Mouse (Mus musculus) kidney, embryonic 14.5 days (tissue): ENCODE measurements around the gene Pdlim7. TPM values are rescaled to one million over a fixed set of nuclear protein-coding genes. Genes with fewer than 3 reads are reported as not detected.
A peak's percentile ranks its signal among the peaks of the same experiment; 100 is the strongest.

Experiments used
- ATAC-seq: fragments of 200-750 bp; cut with Nextera tagmentation; 2 replicates; pipeline ENCODE4 v1.8.0; 2017; ENCODE audit warnings: moderate number of reproducible peaks, mild to moderate bottlenecking, moderate TSS enrichment, moderate library complexity; ENCODE audit not compliant: low FRiP score, low TSS enrichment
- H3K27ac ChIP-seq: fragments of 300-500 bp; sonication (generic); 2 replicates; pipeline ENCODE4 v1.5.1; 2014; ENCODE audit warnings: low read depth, mild to moderate bottlenecking, low read length, moderate library complexity, mixed read lengths
- H3K27me3 ChIP-seq: fragments of 300-500 bp; sonication (generic); 2 replicates; pipeline ENCODE4 v1.6.1; 2014; ENCODE audit warnings: mild to moderate bottlenecking, low read length; ENCODE audit not compliant: control insufficient read depth, insufficient read depth
- H3K36me3 ChIP-seq: fragments of 300-500 bp; sonication (generic); 2 replicates; pipeline ENCODE4 v1.6.1; 2014; ENCODE audit warnings: low read length, mixed read lengths; ENCODE audit not compliant: control insufficient read depth, insufficient read depth
- H3K4me1 ChIP-seq: fragments of 300-500 bp; sonication (generic); 2 replicates; pipeline ENCODE4 v1.6.1; 2014; ENCODE audit warnings: low read length, mixed read lengths; ENCODE audit not compliant: control insufficient read depth, insufficient read depth
- H3K4me2 ChIP-seq: fragments of 300-500 bp; sonication (generic); replicated peaks from 2 replicates; pipeline ENCODE4 v1.6.1; 2014; ENCODE audit warnings: low read depth, mild to moderate bottlenecking, low read length
- H3K4me3 ChIP-seq: fragments of 300-500 bp; sonication (generic); 2 replicates; pipeline ENCODE4 v1.5.1; 2014; ENCODE audit warnings: mild to moderate bottlenecking, low read length
- H3K9ac ChIP-seq: fragments of 300-500 bp; sonication (generic); 2 replicates; pipeline ENCODE4 v1.6.1; 2014; ENCODE audit warnings: low read depth, mild to moderate bottlenecking, low read length, moderate library complexity
- H3K9me3 ChIP-seq: fragments of 300-500 bp; sonication (generic); 2 replicates; pipeline ENCODE4 v1.6.1; 2016; ENCODE audit warnings: low read length; ENCODE audit not compliant: control insufficient read depth
- WGBS: fragments of 180-500 bp; shearing (Covaris S2); extraction: QIAGEN DNeasy Blood & Tissue Kit; methylation state at CpG from one replicate; pipeline ENCODE4 v1.1.7; 2014; 5-methylcytosine and 5-hydroxymethylcytosine counted together
- polyA plus RNA-seq: library from polyadenylated mRNA; unstranded; fragments of >200 nt; fragmentation: Nextera tagmentation; extraction: Ambion mirVana; gene quantifications from 2 replicates; pipeline ENCODE4 v1.2.1, GENCODE M21; 2014

Gene Pdlim7
- polyA plus RNA-seq: 136 and 141 TPM in 2 replicates

GRCm38 (mm10) chr13:55513111-55513748 lies at the start of gene Pdlim7:
Pdlim7 (minus strand) TSS chr13:55513676.
- peaks cover 26% of the 10 kb centered on the region for H3K4me1 ChIP-seq
- WGBS: under 1% methylated on average over 54 of the region's 55 CpGs
- H3K4me3 ChIP-seq: peak within 1 kb of the TSS; percentile 58
- ATAC-seq: peak; percentile 82
- peak within 1 kb of the TSS; percentile 72; the same call in 1 of the 2 replicates for H3K27ac ChIP-seq
- H3K27me3 ChIP-seq: no peaks in the 10 kb centered on the region; the same call in 1 of the 2 replicates
- H3K36me3 ChIP-seq: peaks cover 21% of the 10 kb centered on the region
- H3K4me2 ChIP-seq: peak within 1 kb of the TSS; percentile 93
- no peaks in the 10 kb centered on the region for H3K9me3 ChIP-seq
- peak within 1 kb of the TSS; percentile 70 for H3K9ac ChIP-seq

- Histone ChIP-seq H3K9me3 (no peaks in the 10 kb centered on the region), H3K4me3 (no peak overlapping the region), H3K9ac (no peak overlapping the region), H3K27me3 (no peaks in the 10 kb centered on the region), H3K4me2 (no peak overlapping the region), H3K36me3 (peaks cover 45% of the 10 kb centered on the region), H3K27ac (no peak overlapping the region), H3K4me1 (no peaks in the 10 kb centered on the region)
- WGBS: 75% methylated on average over 6 of the region's 6 CpGs
- no peak for ATAC-seq
These were observed 44.0 kb upstream of the Pdlim7 start for GRCm38 (mm10) chr13:55557499-55557898.

GRCm38 (mm10) chr13:55555921-55556320 lies 42.4 kb upstream of the Pdlim7 start:
- H3K4me1 ChIP-seq: no peaks in the 10 kb centered on the region

GRCm38 (mm10) chr13:55549061-55549460 lies 35.6 kb upstream of the Pdlim7 start:
- no peak overlapping the region for H3K4me3 ChIP-seq
- H3K9me3 ChIP-seq: no peaks in the 10 kb centered on the region
- H3K36me3 ChIP-seq: peaks cover 73% of the 10 kb centered on the region
- H3K27ac ChIP-seq: no peak overlapping the region
- H3K27me3 ChIP-seq: no peaks in the 10 kb centered on the region
- no peaks in the 10 kb centered on the region for H3K4me1 ChIP-seq
- H3K4me2 ChIP-seq: no peak overlapping the region
- ATAC-seq: no peak
- 66% methylated on average over 15 of the region's 15 CpGs for WGBS
- H3K9ac ChIP-seq: no peak overlapping the region

More at GRCm38 (mm10) chr13:55555921-55556320, 42.4 kb upstream of the Pdlim7 start:
- ATAC-seq: no peak
- Histone ChIP-seq H3K27ac (no peak overlapping the region), H3K27me3 (no peaks in the 10 kb centered on the region), H3K36me3 (peaks cover 53% of the 10 kb centered on the region), H3K9me3 (no peaks in the 10 kb centered on the region), H3K4me2 (no peak overlapping the region), H3K4me3 (no peak overlapping the region), H3K9ac (no peak overlapping the region)
- 93% methylated on average over 9 of the region's 9 CpGs for WGBS

GRCm38 (mm10) chr13:55548426-55548825 lies 35.0 kb upstream of the Pdlim7 start:
- H3K36me3 ChIP-seq: peaks cover 73% of the 10 kb centered on the region
- H3K27me3 ChIP-seq: no peaks in the 10 kb centered on the region
- H3K27ac ChIP-seq: no peak overlapping the region
- 90% methylated on average over 5 of the region's 5 CpGs for WGBS
- H3K4me2 ChIP-seq: no peak overlapping the region
- ATAC-seq: no peak
- no peak overlapping the region for H3K4me3 ChIP-seq
- H3K9me3 ChIP-seq: no peaks in the 10 kb centered on the region
- H3K4me1 ChIP-seq: no peaks in the 10 kb centered on the region
- H3K9ac ChIP-seq: no peak overlapping the region

- Histone ChIP-seq H3K9me3 (no peaks in the 10 kb centered on the region), H3K36me3 (peaks cover 73% of the 10 kb centered on the region), H3K4me3 (no peak overlapping the region), H3K4me1 (no peaks in the 10 kb centered on the region), H3K9ac (no peak overlapping the region), H3K27ac (no peak overlapping the region), H3K4me2 (no peak overlapping the region), H3K27me3 (no peaks in the 10 kb centered on the region)
- 87% methylated on average over 2 of the region's 2 CpGs for WGBS
- ATAC-seq: no peak
These were observed 34.4 kb upstream of the Pdlim7 start for GRCm38 (mm10) chr13:55547916-55548315.

GRCm38 (mm10) chr13:55544792-55545191 lies 31.3 kb upstream of the Pdlim7 start:
- H3K36me3 ChIP-seq: peaks cover 89% of the 10 kb centered on the region
- WGBS: 90% methylated on average over 6 of the region's 6 CpGs
- no peaks in the 10 kb centered on the region for H3K27me3 ChIP-seq
- H3K4me2 ChIP-seq: no peak overlapping the region
- no peak overlapping the region for H3K27ac ChIP-seq
- ATAC-seq: no peak
- no peak overlapping the region for H3K9ac ChIP-seq
- H3K9me3 ChIP-seq: no peaks in the 10 kb centered on the region
- H3K4me3 ChIP-seq: no peak overlapping the region
- H3K4me1 ChIP-seq: no peaks in the 10 kb centered on the region

- Histone ChIP-seq H3K36me3 (peaks cover 93% of the 10 kb centered on the region), H3K9ac (no peak overlapping the region), H3K4me2 (no peak overlapping the region), H3K4me1 (no peaks in the 10 kb centered on the region), H3K9me3 (no peaks in the 10 kb centered on the region), H3K27me3 (no peaks in the 10 kb centered on the region), H3K27ac (no peak overlapping the region), H3K4me3 (no peak overlapping the region)
- ATAC-seq: no peak
- WGBS: 88% methylated on average over 8 of the region's 8 CpGs
These were observed 30.0 kb upstream of the Pdlim7 start for GRCm38 (mm10) chr13:55543447-55543846.

GRCm38 (mm10) chr13:55542891-55543290 lies 29.4 kb upstream of the Pdlim7 start:
- 90% methylated on average over 4 of the region's 4 CpGs for WGBS

More at GRCm38 (mm10) chr13:55542891-55543290, 29.4 kb upstream of the Pdlim7 start:
- Histone ChIP-seq H3K36me3 (peaks cover 98% of the 10 kb centered on the region), H3K4me3 (no peak overlapping the region), H3K9me3 (no peaks in the 10 kb centered on the region), H3K27ac (no peak overlapping the region), H3K4me2 (no peak overlapping the region), H3K27me3 (no peaks in the 10 kb centered on the region), H3K9ac (no peak overlapping the region), H3K4me1 (no peaks in the 10 kb centered on the region)
- no peak for ATAC-seq
